Mouse (Mus musculus): ENCODE measurements around the gene Cd180.

Cd180 gene

DNA sequence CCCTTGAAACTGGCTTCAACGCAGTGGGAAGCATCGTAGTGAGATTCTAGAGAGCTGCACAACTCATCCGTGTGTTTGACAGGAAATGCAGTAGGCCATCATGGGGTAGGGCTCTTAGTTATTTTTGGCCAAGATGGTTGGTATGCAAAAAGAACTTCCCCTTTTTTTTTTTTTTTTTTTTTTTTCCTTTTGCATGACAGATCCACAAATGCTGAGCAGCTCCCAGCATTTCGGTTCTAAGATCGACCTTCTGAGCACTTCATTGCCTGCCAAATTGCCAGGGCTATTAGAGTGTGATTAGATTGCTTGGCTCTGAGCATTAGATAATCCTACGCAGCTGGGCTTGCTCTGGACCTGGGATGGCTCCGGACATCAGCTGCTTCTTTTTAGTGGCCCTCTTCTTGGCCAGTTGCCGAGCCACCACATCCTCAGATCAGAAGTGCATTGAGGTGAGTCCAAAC lies at the start of gene Cd180:
Gene Cd180, plus strand, starts transcription at position 218 of the 461 bp plus-strand sequence.
- in situ Hi-C loops (cut with MboI), result loop anchor here (25.0 kb wide), 1 partner anchor 219 kb away; no protein-coding TSS in a partner anchor

DNA sequence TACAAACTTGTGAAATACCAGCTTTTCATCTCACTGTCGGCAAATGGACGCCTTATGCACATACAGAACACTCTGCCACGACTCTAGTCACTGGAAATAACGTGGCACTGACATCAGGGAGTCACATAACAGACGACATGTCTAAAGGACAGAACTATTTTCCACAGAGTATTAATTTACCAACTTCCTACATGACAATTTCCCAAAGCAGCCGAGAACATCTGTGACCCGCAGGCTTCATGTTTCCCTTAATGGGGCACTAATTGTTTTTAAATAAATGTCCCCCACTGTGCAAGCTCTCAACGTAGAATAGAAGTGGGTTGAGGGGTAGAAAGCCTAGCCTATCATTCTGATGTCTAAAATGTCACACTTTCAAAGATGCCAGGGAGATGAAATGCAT lies 49.0 kb upstream of the Cd180 start:
- in situ Hi-C loops (cut with MboI), result loop anchor here (25.0 kb wide), 1 partner anchor 907 kb away; no protein-coding TSS in a partner anchor

DNA sequence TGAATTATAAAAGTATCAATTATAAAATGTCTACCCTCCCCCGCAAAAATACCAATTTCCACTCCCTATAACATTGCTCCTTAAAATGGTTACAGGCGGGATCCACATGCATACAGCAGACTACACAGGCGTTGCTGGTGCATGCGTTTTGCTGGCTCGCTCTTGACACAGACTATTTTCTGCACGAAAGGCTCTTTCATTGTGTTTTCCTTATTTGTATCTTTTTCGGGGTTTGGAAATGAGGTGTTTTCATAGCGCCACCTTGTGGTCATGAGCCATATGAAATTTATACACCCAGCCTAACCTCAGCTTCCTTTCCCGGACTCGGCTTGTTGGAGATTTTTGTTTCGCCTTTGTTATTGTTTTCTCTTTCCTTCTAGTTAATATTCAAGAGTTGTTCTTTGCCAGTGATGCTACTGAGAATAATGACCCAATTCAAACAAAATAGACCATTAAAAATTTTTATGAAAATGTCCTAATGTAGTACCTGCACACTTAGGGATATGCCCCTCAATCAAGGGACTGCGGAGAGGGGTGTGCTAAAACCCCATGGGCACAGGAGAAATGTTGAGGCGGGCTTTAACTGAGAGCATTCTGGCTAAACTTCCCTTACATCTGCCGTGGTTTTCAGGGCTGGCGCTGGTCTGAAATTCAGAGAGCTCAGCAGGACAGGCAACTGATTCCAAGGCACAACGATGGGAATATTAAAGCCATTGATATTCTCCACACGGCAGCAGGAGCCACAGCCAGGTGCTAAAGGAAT lies 48.4 kb upstream of the Cd180 start:
- in situ Hi-C loops (cut with MboI), result loop anchor here (25.0 kb wide), 1 partner anchor 908 kb away; no protein-coding TSS in a partner anchor

DNA sequence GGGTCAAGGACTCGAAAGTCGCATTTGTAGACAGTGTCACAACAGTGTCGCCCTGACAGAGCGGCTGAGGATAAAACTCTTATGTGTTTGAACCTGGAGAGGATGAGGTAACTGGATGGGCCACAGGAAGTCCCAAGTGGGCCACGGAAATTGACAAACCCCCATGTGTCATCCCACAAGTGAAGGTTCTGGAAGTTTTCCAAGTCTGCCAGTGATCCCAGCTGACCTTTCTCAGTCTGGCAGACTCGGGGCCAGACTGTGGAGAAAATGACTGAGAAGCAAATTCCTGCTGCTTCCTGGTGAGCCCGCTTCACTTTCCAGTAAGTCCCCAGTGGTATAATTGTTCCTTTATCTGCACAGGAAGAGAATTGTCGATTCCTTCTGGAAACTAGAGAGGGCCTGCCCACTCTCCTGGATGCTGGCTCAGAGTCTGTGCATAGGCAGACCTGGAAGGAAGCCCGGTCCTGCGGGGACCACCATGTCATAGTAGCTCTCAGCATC lies 47.0 kb upstream of the Cd180 start:
- in situ Hi-C loops (cut with MboI), result loop anchor here (25.0 kb wide), 1 partner anchor 909 kb away; no protein-coding TSS in a partner anchor

DNA sequence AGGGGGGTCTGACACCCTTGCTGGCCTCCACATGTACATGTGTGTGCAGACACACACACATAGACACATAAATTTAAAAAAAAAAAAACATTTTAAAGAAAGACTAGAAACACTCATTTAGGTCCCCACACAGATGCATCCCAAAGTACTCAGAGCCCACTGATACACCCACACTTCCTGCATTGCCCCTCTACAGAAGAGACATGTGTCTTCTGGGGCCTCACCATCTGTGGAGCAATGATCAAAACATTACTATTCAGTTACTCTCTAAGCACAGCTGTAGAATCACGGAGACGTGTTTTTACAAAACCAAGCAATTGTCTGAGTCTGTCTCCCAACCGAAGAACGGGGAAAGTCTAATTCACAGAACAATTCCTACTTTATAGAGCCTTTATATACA lies 45.8 kb upstream of the Cd180 start:
- in situ Hi-C loops (cut with MboI), result loop anchor here (25.0 kb wide), 1 partner anchor 910 kb away; no protein-coding TSS in a partner anchor

DNA sequence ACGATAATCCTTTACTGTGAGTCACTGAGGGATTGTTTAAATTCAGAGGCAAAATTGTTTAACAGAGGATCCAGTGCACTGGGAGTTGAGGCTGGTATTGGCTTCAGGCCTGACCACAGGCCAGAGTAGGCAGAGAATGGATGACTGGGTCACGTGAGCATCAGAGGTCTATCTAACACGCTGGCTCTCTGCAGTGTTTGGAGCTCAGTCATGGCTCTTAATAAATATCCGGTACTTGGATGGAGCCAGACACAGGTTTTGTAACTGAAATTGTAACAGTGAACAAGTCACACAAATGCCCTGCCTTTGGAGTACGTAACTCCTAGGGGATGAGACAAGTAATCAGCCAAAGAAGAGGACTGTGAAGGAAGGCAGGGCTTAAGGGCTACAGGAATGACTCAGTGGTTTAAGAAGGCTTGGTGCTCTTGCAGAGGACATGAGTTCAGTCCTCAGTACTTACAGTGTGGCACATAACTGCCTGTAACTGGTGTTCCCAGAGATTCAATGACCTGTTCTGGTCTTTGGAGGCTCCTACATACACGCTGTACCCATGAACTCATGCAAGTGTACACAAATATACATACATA lies 41.0 kb upstream of the Cd180 start:
- in situ Hi-C loops (cut with MboI), result no loop called here

DNA sequence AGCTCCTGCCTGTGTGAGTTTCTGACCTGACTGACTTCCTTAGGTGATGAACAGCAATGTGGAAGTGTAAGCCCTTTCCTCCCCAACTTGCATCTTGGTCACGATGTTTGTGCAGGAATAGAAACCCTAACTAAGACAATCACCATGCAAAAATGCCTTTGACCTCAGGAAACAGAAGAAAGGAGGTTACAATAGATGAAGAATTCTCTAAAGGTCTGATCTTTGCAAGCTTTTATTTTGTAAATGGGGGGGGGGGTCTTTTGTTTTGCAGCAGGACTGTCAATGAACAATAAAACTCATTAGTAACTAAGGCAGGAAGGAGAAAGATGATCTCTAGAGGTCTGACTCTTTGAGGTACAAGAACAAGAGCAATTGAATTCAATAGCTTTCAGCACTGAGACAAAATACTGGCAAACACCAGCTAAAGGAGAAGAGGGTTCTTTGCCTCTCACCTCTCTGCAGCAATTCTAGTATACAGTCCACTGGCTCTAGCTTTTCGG lies 38.2 kb upstream of the Cd180 start:
- in situ Hi-C loops (cut with MboI), result no loop called here

DNA sequence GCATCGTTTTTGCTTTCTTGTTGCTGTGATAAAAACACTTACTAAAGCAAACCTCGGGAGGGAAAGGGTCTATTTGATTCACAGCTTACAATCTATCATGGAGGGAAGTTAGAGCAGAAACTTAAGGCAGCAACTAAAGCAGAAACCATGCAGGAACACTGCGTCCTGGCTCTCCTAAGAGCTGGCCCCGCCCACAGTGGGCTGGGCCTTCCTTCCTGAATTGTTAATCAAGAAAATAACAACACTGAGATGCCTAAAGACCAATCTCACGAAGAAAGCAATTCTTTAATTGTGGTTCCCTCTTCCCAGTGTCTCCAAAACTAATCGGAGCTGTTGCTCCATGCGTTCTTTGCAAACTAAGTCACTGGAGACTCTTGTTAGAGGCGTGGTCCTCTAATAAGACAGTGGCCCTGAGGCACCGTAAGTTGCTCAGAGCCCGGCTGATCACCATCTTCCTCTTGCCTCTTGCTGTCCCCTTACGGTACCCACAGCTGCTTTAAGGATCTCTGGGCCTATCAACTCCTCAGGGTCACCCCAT lies 37.1 kb upstream of the Cd180 start:
- in situ Hi-C loops (cut with MboI), result no loop called here

DNA sequence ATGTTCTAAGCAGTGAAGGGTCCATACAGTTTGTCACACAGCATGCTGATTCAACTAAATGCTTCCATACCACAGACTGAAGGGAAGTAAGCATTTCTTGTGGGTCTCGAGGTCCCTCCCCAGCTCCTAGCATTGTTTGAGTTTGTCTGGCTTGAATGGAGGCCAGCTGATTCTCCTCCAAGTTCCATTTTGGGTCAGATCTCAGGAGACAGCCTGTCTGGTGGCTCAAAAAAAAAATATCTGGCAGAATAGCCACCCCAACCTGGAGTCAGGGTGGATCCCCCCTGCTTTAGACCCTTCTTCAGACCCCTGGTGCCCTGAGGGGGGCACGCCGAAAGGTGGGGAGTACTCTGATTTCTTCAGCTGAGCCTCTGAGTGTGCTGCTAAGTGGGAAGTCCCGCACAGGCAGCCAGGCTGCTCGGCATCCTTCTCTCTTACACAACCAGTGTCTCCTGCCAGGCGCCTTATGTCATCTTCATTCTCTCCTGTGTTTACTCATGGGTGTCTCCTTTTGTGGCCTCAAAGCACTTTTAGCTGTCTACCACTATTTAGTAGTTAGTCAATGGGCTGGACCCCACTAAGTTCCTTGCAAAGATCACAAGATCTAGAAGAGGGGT lies 35.0 kb upstream of the Cd180 start:
- in situ Hi-C loops (cut with MboI), result no loop called here

DNA sequence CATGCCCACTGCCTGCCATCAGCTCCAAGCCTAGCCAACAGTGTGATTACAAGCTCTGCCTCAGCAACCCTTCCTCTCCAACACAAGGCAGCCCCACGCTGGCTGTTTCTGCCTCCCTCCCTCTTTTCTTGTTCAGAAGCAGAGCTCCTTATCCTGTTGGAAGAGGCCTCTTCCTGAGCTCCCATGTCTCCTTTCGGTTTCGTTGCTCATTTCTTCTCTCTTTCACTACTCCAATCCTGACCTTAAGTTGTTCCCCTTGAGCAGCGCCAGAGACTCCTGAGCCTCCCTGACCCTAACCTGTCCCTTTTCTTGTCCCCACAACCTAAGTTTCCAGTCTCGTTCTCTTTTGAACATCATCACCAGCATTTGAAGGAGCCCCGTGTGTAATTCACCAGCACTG lies 29.3 kb upstream of the Cd180 start:
- in situ Hi-C loops (cut with MboI), result no loop called here

DNA sequence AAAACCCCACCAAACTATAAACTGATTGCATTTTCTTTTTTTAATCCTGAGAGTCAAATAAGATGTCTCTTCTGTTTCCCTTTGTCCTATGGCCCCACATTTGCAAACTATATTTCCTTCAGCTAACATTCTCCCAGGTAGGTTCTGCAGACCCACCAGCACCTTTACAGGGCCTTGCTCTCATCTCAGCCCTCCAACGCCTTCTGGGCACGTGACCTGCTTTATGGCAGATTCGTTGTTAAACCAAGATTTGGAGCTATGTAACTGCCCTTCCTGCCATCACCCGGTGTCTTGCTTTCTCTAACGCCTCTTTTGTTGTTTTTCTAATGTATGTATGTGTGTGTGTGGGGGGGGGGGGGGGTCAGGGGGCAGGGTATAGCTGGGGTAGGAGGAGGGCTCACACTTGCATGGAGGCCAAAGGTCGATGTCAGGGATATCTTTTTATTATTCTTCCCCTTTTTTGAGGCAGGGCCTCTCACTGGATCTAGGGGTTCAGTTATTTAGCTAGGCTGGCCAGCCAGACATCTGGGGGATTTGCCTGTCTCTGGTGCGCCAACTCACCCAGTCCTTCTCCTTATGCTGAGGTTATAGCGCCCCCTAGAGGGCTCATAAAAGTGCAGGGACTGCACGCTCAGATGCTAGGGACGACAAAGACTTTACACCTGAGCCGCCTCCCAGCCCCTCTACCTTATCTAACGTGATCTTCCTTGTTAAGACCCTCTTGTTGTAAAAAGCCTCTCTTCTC lies 28.3 kb upstream of the Cd180 start:
- in situ Hi-C loops (cut with MboI), result no loop called here

DNA sequence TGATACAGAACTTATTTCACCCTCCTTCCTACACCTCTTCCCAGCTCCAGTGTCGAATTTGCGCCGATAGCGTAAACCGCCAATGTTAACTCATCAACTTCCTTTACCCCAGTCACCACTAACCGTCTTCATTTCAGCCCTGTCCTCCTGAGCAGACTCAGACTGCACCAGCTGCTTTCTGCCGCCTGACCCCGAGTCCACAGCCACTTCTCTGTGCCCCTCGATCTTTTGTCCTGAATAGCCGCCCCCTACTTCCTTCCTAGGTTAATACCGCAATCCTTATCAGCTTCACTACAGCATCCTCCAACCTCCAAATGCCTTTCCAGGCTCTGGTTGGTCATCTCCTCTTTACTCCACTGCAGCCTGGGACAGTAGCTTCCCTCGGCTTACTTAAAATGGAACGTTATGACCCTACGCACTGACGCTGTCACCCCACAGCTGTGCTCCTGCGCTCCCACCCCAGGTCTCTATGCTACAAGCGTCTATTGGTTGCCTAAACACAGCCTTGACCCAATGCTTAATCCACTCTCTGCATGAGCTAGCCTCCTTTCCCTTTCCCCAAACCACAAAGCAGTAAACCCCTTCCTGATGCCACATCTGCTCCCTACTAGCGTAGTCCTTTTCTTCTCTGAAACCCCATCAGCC lies 27.6 kb upstream of the Cd180 start:
- in situ Hi-C loops (cut with MboI), result no loop called here

DNA sequence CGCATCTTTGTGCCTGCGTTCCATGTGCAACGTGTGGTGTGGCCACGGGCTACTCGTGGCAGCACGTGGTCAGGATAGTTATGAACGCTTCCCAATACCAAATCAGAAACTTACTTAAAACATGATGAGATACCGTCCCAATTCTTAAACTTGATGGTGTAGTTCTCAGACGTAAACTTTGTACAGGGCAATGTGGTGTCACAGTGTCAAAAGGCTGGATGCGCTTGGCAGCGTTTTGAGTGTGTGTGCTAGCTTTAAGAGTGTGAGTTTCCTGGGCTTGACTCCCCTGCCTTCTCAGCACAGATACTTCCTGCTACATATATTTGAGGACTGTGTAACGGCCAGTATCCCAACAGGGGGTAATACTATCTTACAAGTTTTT lies 27.1 kb upstream of the Cd180 start:
- in situ Hi-C loops (cut with MboI), result no loop called here

DNA sequence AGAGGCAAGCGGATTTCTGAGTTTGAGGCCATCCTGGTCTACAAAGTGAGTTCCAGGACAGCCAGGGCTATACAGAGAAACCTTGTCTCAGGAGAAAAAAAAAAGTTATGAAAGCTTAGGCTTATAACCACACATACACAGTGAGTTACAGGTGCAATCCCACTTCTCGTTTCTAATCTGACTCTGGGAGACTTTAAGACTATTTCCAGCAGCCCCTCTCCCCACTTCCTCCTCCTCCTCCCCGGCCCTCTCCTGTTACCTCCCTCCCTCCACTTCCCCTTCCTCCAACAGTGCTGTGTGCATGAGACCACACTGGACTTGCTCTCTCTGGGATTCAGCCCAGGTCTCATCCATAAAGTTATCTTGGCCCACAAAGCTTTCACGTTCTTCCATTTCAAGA lies 26.6 kb upstream of the Cd180 start:
- in situ Hi-C loops (cut with MboI), result no loop called here

DNA sequence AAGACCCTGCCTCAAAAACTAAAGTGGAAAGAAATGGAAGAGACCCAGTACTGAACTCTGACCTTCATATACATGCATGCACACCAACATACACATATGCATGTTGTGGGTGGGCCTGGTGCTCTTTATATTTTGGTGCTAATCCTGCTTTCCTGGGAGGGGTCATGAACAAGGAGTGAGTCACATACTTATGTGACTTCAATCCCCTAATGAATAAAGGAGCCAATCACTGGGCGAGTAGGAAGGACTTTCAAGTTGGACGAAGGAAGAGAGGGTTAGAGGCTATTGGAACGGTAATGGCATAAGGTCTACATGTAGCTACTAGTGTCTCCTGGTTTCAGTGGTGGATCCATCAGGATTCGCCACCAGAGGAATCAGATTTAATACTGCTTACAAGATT lies 26.0 kb upstream of the Cd180 start:
- in situ Hi-C loops (cut with MboI), result no loop called here

DNA sequence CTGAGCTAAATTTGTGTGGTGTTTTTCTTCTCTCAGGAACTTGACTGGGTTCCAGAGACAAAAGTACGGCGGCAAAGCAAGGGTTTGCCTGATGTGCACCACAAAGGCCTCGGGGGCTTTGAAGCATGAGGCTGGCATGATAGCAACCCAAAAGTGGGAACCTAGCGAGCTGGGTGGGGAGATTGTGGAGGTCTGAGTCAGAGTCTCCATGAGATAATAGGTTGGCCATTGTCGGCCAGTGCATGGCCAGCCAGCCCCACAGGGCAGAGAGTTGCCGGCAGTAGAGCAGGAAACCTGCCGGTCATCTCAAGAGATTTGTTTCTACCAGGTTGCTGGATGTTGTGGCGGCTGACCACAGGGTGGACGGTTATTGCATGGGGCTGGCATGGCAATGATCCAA lies 25.5 kb upstream of the Cd180 start:
- in situ Hi-C loops (cut with MboI), result no loop called here

DNA sequence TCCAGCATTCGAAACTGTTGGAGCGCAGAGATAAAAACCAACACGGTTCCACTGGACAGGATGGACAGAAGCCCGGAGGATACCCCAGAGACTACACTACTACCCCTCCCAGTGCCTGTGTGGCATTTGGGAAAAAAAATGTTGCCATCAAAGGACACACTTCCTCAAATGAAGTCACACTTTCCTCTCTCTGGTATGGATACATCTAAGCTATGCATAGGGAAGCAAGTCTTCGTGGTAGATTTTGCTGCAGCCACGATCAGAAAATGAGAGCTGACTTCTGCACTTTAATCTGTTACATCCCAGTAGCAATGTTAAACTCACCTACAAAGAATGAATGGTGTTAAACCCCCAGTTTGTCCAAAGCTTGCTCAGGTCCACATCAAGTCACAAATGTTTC lies 24.4 kb upstream of the Cd180 start:
- in situ Hi-C loops (cut with MboI), result no loop called here

DNA sequence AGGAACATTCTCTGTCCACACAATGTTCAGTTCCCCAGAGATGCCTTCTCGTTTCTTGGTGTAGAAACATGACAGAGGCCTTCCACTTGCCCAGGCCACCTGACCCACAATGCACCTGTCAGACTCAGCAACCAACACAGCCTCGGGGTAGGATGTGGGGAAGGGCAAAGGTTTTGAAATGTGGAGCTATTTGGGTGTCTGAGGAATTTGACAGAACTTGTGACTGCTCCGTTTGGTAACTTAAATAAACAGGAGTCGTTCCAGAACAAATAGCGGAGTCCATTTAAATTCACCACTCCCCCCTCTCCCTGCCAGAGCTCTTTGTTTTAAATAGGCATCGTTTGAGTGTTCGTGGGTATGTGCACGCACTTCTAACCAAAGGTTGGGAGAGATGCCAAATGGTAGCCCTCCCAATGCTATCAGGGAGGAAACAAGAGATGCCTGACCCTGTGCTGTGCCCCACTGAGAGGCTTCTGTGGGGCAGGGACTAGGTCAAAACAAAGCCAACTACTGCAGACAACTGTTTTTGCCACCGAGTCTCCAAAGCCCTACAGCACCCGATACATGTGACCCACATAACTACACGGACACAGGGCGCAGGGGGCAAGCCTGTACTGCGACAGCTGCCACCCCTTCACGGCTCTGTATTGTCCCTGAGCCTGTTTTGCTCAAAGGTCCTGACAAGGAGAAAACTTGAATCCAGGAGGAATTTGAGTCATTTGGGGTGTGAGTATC lies 23.7 kb upstream of the Cd180 start:
- in situ Hi-C loops (cut with MboI), result no loop called here

DNA sequence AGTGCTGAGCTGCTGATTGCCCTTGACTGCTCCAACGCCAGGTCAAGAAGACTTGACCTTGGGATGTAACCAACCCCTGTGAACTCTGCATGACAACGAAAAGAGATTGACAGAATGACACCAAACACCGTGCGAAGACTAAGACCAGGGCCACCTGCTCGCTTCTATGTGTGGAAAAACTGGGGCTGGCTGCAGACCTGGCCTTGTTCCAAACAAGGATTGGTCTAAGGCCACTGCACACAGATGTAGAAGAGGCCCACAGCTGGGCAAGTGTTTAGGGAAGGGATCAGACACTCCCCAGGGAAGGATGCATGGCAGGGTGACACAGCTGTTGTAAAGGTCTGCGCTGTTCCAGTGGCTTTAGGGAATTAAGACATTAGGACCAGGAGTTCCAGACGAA lies 22.9 kb upstream of the Cd180 start:
- in situ Hi-C loops (cut with MboI), result no loop called here

DNA sequence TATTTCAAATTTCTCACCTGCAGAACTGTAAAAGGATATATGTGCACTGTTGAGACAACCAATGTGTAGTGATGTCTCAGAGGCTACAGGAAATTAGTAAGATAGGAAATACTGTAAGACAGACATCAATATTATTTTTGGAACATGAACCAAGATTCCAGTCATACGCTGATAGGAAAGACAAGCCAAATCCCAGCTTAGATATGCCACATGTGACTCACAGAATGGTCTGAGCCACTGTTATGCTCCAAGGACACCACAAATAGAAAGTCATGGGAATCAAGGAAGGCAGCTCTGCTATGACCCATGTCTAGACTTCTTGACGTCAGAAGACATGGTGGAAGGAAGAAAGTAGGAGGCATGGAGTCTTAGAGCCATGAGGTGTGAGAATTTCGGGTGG lies 19.3 kb upstream of the Cd180 start:
- in situ Hi-C loops (cut with MboI), result no loop called here
